Mouse (Mus musculus): ENCODE data around the gene Slc25a34.
A peak's percentile ranks its signal among the peaks of the same experiment; 100 is the strongest.

Gene Slc25a34

DNA sequence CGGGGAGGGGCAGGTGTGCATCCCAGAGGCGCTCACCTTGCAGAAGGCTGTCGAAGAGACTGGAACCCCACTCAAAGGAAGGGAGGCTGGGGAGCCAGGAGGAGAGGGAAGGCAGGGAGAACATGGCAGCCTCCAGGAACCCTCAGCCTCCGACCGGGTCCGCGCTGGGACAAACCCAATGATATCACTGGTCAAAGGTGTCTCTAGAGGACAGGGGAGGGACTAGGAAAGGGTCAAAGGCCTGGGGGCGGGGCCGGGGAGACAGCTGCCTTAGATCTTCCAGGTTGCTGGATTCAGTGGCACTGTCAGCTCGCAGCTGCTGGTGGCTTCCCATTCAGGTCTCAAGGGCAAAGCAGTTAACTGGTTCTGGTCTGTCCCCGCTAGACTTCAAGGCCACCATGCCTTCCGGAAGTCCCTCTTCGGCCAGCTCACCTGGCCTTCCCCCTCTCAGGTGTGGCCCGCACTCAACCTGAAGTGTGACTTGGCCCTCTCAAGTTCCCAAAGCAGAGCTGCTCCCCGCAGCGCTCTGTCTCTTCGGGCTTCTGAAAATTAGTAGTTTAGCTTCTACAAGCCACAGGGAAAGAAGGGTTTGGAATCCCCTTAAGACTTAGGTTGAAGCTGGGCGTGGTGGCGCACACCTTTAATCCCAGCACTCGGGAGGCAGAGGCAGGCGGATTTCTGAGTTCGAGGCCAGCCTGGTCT is 5.6 kb downstream of the Slc25a34 start:
- no peak for DNase-seq (ENCODE audit: low spot score)

DNA sequence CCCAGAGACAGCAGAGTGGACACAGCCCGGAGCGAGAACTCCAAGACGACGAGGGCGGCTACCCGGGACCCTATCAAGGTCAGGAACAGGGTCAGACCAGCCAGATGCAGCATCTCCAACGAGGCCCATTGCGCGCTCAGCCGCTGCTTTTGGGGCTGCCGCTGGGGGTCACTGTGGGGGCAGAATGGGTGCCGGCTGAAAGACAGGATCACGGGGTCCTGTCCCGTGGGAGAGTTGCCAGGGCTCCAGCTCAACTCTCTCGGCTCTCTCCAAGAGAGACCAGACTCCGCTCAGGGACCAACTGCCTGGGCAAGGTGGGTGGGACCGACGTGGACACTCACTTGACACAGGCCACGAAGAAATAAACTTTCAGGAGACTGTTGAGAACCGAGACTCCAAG is 6.3 kb downstream of the Slc25a34 start:
- DNase-seq (ENCODE audit: low spot score), result peak; percentile 59

DNA sequence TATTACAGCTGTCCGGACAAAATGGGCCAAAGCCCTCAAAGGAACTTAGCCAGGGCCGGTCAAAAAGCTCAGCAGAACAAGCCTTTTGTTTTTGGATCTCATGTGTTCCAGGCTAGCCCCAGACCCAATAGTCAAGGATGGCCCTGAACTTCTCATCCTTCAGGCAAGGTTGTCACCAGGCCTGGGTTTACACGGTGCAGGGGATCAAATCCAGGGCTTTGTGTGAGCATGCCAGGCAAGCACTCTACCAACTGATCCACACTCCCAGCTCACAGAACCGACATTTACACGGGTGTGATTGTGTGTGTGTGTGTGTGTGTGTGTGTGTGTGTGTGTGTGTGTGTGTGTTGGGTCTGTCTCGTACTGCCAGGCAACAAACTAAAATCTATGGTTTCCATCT is 6.8 kb downstream of the Slc25a34 start:
- no peak for DNase-seq (ENCODE audit: low spot score)

DNA sequence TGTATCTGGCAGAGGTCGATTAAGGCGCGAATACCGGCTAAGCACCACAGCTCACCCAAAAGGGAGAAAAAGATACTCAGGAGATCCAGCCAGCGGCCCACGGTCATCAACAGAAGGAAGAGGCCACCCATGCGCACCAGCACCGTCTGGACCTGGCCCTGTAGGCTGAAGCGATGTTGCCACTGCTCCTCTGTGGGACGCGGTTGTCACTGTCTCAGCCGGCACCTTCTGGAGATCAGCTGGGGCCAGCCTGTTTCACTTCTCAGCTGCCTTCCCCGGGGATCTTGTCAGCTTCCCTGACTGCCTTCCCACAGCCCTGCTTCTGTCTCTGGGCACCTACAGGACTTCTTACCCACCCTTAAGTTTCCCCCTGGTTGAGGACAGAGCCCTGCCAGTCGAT is 8.7 kb downstream of the Slc25a34 start:
- DNase-seq (ENCODE audit: low spot score), result no peak

DNA sequence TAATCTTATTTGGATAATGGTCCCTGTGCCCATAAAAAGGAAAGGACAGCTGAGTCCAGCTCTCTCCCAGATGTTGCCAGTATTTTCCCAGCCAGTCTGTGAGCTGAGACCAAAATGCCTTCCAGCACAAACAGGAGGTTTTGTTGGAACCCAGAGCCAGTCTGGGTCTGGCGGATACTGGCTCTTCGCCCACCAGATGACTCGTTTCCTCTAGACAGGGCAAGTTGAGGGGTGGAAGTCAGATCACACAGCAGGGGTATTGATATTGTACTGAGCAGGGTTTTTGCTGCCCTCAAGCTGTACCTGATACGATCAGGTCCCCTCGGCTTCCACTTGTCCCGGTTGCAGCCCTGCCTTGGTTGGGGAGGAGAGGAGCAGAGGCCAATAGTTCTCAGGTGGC is 14.1 kb downstream of the Slc25a34 start:
- no peak for DNase-seq (ENCODE audit: low spot score)

DNA sequence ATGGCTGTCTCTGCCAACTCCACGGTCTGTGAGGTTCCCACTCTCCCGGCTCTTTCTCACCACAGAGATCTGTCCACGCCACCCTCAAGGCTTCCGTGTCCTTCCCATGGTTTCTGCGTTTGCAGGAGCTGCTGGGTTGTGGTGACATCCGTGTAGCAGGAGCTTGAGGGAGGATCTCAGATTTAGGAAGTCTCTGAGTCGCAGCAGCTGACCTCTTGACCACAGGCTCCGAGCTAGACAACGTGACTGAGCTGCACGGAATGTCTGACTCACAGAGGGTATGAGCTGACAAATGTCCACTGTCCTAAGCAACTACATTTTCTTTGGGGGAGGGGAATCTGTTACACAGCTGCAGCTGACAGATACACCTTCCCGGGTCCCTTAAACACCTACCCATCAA is 17.8 kb downstream of the Slc25a34 start, which contains the start of gene Fblim1:
Gene Fblim1 (minus strand): TSS at position 236 of the 400 bp plus-strand sequence.
- DNase-seq (ENCODE audit: low spot score), result no peak

DNA sequence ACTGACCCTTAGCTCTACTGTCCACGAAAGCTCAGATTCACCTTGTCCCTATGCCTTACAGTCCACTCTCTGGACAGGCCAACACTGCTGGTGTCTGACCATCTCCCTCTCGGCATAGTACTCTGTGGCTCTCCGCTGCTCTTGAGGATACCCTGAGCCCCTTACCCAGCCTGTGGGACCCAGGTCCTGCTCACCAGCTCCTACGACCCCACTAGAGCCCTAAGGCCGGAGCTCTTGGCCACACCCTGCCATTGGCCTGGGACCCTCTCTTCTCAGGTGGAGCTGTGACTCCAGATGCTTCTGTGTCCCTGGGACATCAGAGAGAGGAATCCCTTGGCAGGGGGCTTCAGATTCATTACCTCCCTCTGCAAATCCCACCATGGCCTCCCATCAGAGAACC is 18.2 kb downstream of the Slc25a34 start:
- no peak for DNase-seq (ENCODE audit: low spot score)

DNA sequence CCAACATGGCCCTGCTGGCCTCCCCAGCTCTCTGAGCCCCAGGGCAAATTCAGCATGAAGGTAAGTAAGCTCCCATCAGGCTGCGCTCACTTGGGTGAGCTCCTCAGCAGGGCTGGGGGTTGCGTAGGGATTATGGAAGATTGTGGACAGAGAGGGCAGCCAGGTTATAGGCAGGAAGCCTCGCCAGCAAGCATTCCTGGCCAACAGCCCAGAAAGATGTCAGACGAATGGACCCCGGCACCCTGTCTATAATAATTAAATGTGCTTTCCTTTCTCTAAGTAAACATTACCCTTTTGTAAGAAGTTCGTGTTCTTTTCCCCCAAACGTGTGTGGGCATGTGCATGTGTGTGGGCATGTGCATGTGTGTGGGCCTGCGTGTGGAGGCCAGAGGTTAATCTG is 19.1 kb downstream of the Slc25a34 start:
- DNase-seq (ENCODE audit: low spot score), result peak; percentile 35

DNA sequence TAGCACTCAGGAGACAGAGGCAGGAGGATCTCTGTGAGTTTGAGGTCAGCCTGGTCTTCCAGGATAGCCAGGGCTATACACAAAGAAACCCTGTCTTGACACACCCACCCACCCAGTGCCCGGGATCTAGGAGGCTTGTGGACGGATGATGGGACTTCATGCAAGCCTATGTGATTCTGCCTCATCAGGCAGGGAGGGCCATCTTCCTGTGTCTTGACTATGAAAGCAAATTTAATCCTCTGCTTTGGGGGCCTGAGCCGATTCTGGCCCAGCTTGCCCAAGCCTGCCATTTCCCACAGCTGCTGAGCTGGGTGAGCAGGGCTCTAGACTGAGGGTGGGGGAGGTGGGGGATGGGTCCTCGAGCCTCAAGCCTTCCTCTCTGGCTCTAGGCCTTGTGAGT is 19.7 kb downstream of the Slc25a34 start:
- no peak for DNase-seq (ENCODE audit: low spot score)

DNA sequence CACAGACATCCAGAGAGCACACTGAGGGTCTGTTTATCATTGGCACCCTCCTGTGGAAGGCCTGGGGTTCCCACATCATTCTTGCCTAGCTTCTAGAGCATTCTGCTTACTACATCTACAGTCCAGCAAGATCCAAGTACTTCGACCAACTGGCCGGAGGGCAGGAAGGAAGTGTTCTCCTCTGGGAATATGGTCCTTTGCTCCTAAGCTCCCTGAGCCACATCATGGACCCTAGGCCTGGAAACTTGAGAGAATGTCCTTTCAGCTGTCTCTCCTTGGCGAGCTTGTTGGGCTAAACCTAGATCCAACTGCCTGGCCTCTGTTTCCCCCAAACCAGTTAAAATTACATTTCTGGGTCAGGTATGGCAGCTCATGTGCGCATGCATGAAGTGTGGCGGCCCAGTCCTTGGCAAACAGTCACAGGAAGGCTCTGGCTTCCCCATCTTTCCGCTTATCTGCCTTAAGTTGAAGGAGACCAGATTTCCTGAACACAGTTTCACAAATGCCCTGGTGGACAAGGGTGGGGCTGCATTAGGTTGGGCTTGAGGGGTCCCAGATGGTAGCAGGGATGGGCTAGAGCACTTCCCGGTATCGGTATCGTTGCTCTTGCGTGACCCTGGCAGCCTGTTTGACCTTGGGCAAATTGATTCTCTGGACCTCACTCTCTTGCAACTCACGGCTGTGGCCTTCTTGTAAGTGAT is 20.9 kb downstream of the Slc25a34 start:
- DNase-seq (ENCODE audit: low spot score), result no peak

DNA sequence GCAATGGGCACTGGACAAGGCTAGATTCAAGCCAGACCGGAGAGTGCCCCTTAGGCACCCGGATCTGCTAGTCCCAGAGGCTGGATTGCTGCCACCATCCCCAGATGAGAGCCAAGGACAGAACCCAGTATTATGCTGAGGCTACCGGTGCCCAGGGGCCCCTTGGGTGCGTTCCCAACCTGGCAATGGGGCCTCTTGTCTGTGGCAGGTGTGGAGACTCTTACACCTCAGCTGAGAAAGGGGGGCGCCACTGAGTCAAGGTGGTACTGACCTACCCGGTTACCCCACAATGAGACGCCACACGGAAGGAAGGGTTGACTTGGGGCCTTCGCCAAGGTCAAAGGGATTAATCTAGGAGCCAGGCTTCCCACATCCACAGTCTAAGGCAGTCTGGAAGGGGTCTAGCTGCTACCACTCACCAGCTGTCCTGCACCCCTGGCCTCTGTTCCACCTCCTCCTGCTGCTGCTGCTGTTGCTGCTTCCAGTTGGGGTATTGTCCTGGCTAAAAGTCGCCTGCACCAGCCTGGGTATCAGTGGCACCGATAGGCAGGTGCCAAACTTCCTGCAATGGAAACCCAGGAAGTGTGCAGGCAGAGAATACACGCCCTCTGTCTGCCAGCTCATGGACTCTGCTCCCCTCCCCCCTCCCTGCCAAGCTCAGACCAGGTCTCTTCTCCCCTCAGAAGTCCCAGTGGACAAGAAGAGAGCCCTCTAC is 22.3 kb downstream of the Slc25a34 start:
- no peak for DNase-seq (ENCODE audit: low spot score)

DNA sequence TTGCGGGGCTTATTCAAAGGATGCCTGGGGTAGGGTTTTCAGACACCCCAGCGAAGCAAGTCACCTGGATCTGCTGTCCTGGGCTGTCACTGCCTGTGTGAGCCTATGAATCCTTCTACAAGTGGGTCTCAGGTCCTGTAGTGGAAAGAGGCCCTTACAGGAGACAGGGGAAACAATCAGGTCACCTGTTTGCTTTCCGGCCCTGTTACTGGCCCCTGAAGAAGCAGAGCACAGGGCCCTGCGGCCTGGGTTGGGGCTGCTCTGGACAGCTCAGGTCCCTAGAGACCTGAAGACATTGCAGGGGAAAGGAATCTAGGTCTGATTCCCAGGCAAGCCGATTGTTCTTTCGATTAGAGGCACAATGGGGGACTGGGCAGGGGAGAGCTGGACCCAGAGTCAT is 23.3 kb downstream of the Slc25a34 start:
- DNase-seq (ENCODE audit: low spot score), result no peak

DNA sequence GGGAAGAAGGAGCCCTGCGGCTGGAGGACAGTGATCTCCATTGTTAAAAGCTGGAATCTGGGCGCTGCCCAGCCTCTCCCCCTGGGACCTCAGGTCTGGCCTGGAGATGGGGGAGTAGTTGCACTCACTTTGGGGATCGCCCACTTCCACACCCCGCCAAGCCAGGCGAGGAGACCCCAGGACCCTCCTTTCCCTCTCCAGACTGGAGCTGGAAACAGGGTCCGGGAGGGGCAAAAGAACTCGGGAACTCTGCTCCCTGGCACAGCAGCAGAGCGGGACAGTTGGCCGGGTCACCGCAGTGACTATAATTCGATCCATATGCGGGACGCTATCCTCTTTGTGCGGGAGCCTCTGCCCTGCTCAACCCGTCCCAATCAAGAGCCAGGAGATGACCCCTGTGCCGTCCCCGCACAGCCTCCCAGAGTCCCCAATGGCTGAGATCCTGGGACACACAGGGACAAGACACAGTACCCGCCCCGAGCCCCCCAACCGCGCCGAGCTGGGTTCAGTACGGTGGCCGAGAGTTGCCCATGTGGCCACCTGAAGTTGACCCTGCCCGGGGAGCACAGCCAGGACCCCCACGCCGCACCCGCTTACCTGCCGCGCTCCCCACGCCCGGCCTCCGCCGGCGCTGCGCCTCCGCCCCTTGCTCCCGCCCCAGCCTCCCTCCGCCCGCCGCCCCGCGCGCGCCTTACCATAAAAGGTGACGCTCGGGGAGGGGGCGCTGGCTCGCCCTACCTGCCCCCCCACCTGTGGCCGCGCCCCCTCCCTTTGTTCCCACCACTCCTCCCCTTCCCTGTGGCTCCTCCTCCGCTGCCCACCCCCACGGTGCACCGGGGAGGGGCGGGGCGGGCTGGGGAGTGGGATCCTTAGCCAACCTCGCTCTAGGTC is 24.1 kb downstream of the Slc25a34 start:
- DNase-seq (ENCODE audit: low spot score), result no peak

DNA sequence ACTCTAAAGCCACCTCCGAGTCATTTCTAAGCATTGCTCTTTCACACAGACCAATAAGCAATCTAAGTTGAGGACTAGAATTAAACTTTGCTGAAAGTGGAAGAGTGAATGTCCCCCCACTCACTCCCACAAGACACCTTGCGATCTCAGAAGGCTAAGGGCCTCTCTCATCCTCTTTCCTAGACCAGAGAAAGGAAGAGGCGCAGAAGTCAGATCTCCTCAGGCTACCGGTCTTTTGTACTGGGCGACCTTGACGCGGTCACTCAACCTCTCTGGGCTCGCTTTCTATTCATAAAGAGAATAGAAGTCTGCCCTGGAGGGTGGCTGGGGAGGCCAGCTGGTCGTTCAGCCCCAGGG is 24.7 kb downstream of the Slc25a34 start:
- no peak for DNase-seq (ENCODE audit: low spot score)

DNA sequence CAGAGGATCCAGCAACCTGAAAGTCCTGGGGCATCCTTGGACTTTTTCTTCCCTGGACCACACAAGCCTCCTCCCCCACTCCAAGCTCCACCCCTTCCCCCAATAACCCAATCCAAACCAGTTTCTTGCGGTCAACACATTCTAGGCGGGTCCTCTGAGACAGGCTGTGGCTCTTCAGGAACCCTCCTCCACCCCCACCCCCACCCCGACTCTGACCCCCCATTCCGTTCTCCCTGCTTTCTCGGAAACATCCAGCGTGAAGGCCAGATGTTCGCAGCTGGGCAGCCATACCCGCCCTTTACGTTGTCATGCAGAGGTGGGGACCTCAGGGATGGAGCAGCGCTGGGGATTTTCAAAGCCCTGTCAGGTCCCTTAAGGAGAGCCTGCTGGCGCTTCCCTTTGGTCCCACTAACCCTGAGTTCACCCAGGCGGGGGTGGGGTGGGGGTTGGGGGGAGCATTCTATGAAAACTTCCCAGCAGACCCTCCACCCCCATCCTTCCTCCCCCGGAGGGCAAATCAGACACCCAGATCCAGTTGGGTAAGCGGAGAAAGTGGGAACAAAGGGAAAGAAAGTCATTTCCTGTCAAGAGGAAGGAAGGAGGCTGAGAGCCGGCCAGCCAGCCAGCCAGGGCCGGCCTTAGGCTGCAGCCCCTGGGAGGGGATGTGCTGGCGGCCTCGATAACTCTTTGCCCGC is 25.3 kb downstream of the Slc25a34 start:
- DNase-seq (ENCODE audit: low spot score), result no peak

DNA sequence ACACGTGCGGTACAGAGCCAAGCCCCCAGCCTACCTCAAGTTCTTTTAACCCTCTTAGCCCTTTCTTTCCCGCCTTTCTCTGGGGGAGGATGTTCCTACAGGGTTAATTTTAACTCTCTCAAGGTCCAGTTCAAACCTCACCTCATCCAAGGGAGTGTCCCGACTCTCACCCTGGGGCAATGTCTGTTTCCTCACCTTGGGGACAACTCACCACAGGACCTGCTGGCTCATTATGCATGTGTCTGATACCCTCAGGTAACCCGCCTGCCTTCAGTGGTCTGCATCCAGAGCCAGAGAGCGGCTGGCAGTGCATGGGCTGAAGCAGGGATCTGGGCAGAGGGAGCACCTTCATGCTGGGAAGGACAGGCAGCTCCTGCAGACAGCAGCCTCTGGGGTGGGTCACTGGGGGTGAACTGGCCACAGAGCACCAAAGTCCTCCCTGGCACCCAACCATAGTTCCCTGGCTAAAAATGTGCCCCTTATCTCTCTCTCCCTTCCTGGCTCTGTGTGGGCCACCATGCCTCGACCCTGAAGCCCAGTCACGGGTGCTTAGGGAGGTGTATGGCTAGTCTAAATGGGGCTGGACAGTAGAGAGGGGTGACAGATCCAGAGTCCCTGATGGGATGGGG is 26.8 kb downstream of the Slc25a34 start:
- no peak for DNase-seq (ENCODE audit: low spot score)

DNA sequence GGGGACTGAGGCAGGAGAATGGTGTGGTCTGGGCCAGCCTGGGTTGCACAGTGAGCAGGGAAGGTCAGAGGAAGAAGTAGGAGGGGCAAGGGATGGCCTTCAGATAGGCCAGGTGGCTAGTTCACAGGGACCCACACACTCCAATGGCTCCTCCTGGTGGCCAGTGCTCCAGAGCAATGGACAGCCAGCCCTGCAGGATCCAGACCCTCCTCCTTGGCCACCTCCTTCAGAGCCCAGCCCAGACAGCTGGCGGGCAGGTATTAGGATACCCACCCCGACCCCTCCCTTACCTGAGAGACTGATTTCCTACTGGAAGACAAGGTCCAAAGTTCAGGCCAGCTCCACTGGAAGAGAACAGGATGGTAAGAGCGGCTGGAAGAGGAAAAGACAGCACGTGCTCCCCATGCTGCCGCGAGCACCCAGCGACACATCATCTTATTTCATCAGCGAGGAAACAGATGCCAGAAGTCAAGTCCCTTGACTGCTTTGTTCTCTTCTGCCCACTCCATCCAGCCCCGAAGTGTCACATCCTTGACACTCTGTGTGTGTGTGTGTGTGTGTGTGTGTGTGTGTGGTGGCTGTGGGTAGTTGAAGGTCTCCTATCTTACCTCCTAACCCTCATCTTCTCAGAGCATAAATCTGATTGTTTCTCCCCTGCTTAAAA is 27.9 kb downstream of the Slc25a34 start:
- DNase-seq (ENCODE audit: low spot score), result no peak

DNA sequence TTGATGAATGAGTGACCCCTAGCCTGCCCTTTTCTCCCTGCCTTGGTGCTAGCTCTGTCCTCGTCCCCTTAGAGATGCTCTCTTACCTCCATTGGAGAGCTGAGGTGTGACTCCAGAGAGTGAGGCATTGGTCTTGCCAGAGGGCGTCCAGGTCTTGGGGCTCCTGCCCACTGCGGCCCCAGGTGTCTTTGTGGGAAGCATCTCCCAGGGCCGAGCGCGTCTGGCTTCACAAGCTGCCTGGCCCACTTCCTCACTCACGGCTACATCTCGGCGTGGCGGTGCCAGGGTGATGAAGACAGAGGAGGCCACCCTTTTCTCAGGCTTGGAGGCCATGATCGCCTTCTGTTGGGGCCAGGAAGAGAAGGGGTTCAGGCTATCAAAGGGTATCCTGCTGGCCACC is 28.5 kb downstream of the Slc25a34 start:
- no peak for DNase-seq (ENCODE audit: low spot score)

DNA sequence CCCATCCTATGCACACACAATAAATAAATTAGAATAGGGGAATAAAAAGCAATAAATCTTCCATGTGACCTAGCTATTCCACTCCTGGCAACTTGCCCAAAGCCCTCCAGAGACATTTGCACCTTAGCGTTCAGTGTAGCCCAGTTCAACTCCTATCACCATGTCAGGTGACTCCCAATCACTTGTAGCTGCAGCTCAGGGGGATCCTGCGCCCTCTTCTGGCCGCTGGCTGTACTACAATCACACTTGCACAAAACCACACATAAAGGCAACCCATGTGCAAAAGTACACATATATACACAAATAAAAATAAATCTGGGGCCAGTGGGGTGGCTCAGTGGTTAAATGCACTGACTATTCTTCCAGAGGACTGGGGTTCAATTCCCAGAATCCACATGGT is 32.1 kb downstream of the Slc25a34 start:
- DNase-seq (ENCODE audit: low spot score), result no peak

DNA sequence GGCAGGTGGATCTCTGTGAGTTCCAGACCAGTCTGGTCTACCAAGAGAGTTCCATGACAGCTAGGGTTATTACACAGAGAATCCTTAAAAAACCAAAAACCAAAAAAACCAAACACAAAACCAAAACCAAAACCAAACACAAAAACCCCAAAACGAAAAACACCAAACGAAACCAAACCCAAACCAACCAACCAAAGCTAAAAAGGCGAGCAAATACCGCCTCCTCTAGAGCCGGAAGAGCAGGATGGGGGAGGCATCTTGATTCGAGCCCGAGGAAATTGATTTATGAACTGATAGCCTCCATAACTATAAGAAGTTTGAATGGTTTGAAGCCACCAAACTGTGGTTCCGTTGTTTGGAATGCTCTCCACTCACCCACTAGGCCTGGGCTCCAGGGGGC is 39.7 kb downstream of the Slc25a34 start:
- DNase-seq (ENCODE audit: low spot score), result no peak

DNA sequence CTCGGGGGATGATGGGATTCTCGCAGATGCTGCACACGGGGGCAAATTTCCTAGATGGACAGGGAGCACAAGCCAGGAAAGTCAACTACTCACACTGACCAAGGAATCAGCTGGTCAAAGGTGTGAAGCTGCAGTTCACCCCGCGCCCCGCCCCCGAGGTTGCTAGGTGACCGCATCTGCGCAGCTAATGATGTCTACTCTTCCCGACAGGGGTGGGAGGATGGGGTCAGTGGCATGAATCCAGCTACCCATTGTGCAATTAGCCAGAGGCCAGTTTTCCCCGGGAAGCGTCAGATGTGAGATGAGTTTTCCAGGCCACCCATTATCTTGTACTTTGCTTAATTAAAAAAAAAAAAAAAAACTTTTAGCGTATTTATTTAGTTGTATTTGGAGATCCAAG is 42.6 kb downstream of the Slc25a34 start:
- no peak for DNase-seq (ENCODE audit: low spot score)
